29 mouse cellular contexts compared by ENCODE assay signal in genomic region chr6:134041286-134041685, GRCm38 (mm10). TPM values are rescaled to one million over a fixed set of nuclear protein-coding genes. Genes with fewer than 3 reads are reported as not detected.
A peak's percentile ranks its signal among the peaks of the same experiment; 100 is the strongest.
DNase-seq lines count a peak whose midpoint lies in the region; ATAC-seq lines count a peak whose summit lies in the region.
"Had no signal": no experiment of that assay in that cellular context is flagged by ENCODE, and none has a peak within 500 bp of the region (broad histone marks: within the 10 kb centered on the region; RNA-seq: fewer than 3 reads in every experiment).

No protein-coding gene starts in this region.

- no peak overlapping the region for H3K4me3 ChIP-seq in heart, embryonic 10.5 days
- no peak overlapping the region for H3K4me3 ChIP-seq in heart, embryonic 15.5 days
- no peak overlapping the region for H3K4me3 ChIP-seq in liver, embryonic 11.5 days (ENCODE audit: low read depth, low read length)
- no peak overlapping the region for H3K4me3 ChIP-seq in liver, embryonic 12.5 days
- H3K4me3 ChIP-seq in intestine, embryonic 15.5 days (replicated peaks): no peak overlapping the region
- H3K4me3 ChIP-seq: embryonic facial prominence, embryonic 12.5 days; forebrain, embryonic 10.5 days; forebrain, embryonic 15.5 days; gastrocnemius, adult 2 months; hindbrain, embryonic 13.5 days; midbrain, embryonic 10.5 days; midbrain, embryonic 15.5 days had no signal

- no peaks in the 10 kb centered on the region for H3K9me3 ChIP-seq in heart, embryonic 10.5 days
- H3K9me3 ChIP-seq in heart, embryonic 15.5 days (replicated peaks): no peaks in the 10 kb centered on the region
- no peaks in the 10 kb centered on the region for H3K9me3 ChIP-seq in liver, embryonic 11.5 days (ENCODE audit: control insufficient read depth, low read length)
- H3K9me3 ChIP-seq in liver, embryonic 12.5 days (replicated peaks): no peaks in the 10 kb centered on the region
- no peaks in the 10 kb centered on the region for H3K9me3 ChIP-seq in intestine, embryonic 15.5 days
- H3K9me3 ChIP-seq: embryonic facial prominence, embryonic 12.5 days; forebrain, embryonic 10.5 days; forebrain, embryonic 15.5 days; hindbrain, embryonic 13.5 days; midbrain, embryonic 10.5 days; midbrain, embryonic 15.5 days had no signal

- H3K36me3 ChIP-seq in heart, embryonic 10.5 days: no peaks in the 10 kb centered on the region
- H3K36me3 ChIP-seq in heart, embryonic 15.5 days: no peaks in the 10 kb centered on the region
- no peaks in the 10 kb centered on the region for H3K36me3 ChIP-seq in liver, embryonic 11.5 days (ENCODE audit: control insufficient read depth, insufficient read depth, low read length)
- H3K36me3 ChIP-seq in liver, embryonic 12.5 days: no peaks in the 10 kb centered on the region
- H3K36me3 ChIP-seq in intestine, embryonic 15.5 days: no peaks in the 10 kb centered on the region
- H3K36me3 ChIP-seq: embryonic facial prominence, embryonic 12.5 days; forebrain, embryonic 15.5 days; hindbrain, embryonic 13.5 days; midbrain, embryonic 15.5 days had no signal

- no peak for ATAC-seq in heart, embryonic 15.5 days (replicated peaks; ENCODE audit: insufficient number of reproducible peaks, insufficient read depth, low FRiP score, low read depth)
- ATAC-seq in liver, embryonic 11.5 days (replicated peaks; ENCODE audit: low FRiP score): no peak
- no peak for ATAC-seq in liver, embryonic 12.5 days
- peak; percentile 44 for ATAC-seq in granulocyte monocyte progenitor cell, adult 5-6 weeks (replicated peaks; ENCODE audit: poor library complexity, severe bottlenecking)
- no peak for ATAC-seq in intestine, embryonic 15.5 days
- ATAC-seq: CD4-positive, CD25-positive, alpha-beta regulatory T cell, adult 4 months; intestine, postnatal 0 days; liver, postnatal 0 days; midbrain, embryonic 15.5 days had no signal

- no peaks in the 10 kb centered on the region for H3K27me3 ChIP-seq in heart, embryonic 10.5 days (ENCODE audit: insufficient read depth, poor library complexity, severe bottlenecking)
- H3K27me3 ChIP-seq in heart, embryonic 15.5 days: no peaks in the 10 kb centered on the region
- H3K27me3 ChIP-seq in liver, embryonic 11.5 days (replicated peaks; ENCODE audit: control insufficient read depth, insufficient read depth, low read length): no peaks in the 10 kb centered on the region
- H3K27me3 ChIP-seq in liver, embryonic 12.5 days (replicated peaks): no peaks in the 10 kb centered on the region
- H3K27me3 ChIP-seq in intestine, embryonic 15.5 days (replicated peaks): no peaks in the 10 kb centered on the region
- H3K27me3 ChIP-seq: embryonic facial prominence, embryonic 12.5 days; forebrain, embryonic 15.5 days; hindbrain, embryonic 13.5 days; midbrain, embryonic 15.5 days had no signal

- H3K27ac ChIP-seq in heart, embryonic 10.5 days: 0 out of 2 replicates have a peak overlapping the region, but pooled peaks have one; percentile 62
- peak overlapping the region; percentile 21; the same call in 1 of the 2 replicates for H3K27ac ChIP-seq in heart, embryonic 15.5 days
- no peak overlapping the region for H3K27ac ChIP-seq in liver, embryonic 11.5 days (ENCODE audit: low read depth, low read length)
- H3K27ac ChIP-seq in liver, embryonic 12.5 days: no peak overlapping the region
- H3K27ac ChIP-seq in intestine, embryonic 15.5 days: no peak overlapping the region
- H3K27ac ChIP-seq: embryonic facial prominence, embryonic 12.5 days; forebrain, embryonic 10.5 days; forebrain, embryonic 15.5 days; gastrocnemius, adult 2 months; midbrain, embryonic 10.5 days; midbrain, embryonic 15.5 days had no signal

- WGBS in heart, embryonic 10.5 days: 72% methylated on average over 7 of the region's 7 CpGs
- WGBS in heart, embryonic 15.5 days: 68% methylated on average over 7 of the region's 7 CpGs
- WGBS in liver, embryonic 11.5 days: 70% methylated on average over 7 of the region's 7 CpGs
- WGBS in liver, embryonic 12.5 days (ENCODE audit: insufficient replicate concordance): 63% methylated on average over 7 of the region's 7 CpGs
- whole genome bisulfite sequencing in intestine, embryonic 15.5 days: 60% methylated on average over 7 of the region's 7 CpGs

- H3K9ac ChIP-seq in heart, embryonic 15.5 days: no peak overlapping the region
- H3K9ac ChIP-seq in liver, embryonic 11.5 days (ENCODE audit: low read depth, low read length): no peak overlapping the region
- no peak overlapping the region for H3K9ac ChIP-seq in liver, embryonic 12.5 days
- no peak overlapping the region for H3K9ac ChIP-seq in intestine, embryonic 15.5 days
- H3K9ac ChIP-seq: embryonic facial prominence, embryonic 12.5 days; forebrain, embryonic 15.5 days; hindbrain, embryonic 13.5 days; liver, postnatal 0 days; midbrain, embryonic 15.5 days had no signal

- peaks cover 89% of the 10 kb centered on the region for H3K4me1 ChIP-seq in heart, embryonic 10.5 days
- H3K4me1 ChIP-seq in heart, embryonic 15.5 days (replicated peaks): peaks cover 88% of the 10 kb centered on the region
- peaks cover 73% of the 10 kb centered on the region for H3K4me1 ChIP-seq in liver, embryonic 11.5 days (replicated peaks; ENCODE audit: control insufficient read depth, insufficient read depth, low read length)
- H3K4me1 ChIP-seq in liver, embryonic 12.5 days: peaks cover 77% of the 10 kb centered on the region
- peaks cover 45% of the 10 kb centered on the region for H3K4me1 ChIP-seq in intestine, embryonic 15.5 days (replicated peaks)

- H3K4me2 ChIP-seq in heart, embryonic 15.5 days: no peak overlapping the region
- peak overlapping the region; percentile 3; the same call in 1 of the 2 replicates for H3K4me2 ChIP-seq in liver, embryonic 11.5 days
- H3K4me2 ChIP-seq in liver, embryonic 12.5 days: no peak overlapping the region
- no peak overlapping the region for H3K4me2 ChIP-seq in intestine, embryonic 15.5 days (replicated peaks)
- H3K4me2 ChIP-seq: embryonic facial prominence, embryonic 12.5 days; forebrain, embryonic 15.5 days; hindbrain, embryonic 13.5 days; midbrain, embryonic 15.5 days had no signal

- DNase-seq in heart, embryonic 10.5 days (ENCODE audit: low spot score): no peak
- DNase-seq in heart, postnatal 10 days: no peak
- DNase-seq in heart, adult 18-20 months: no peak
- DNase-seq in liver, embryonic 11.5 days (ENCODE audit: low spot score): no peak
- DNase-seq: adrenal gland, postnatal 14 days; cerebellum, adult 11 months; cerebellum, adult 9-10 months; cerebellum, postnatal 36 days; gastrocnemius, adult 2 months; gastrocnemius, postnatal 36 days; kidney, adult 9 months; kidney, postnatal 10 days; layer of hippocampus, adult 9-11 months; liver, postnatal 0 days; lung, postnatal 36 days; right cerebral cortex, postnatal 14 days; thymus, postnatal 4 days had no signal

- intact Hi-C loops in heart, postnatal 10 days (cut with DNase I): no loop called here

RNA-seq across cellular contexts. Expression of gene Etv6, which starts 5.8 kb away (rescaled TPM):
- 16.2 and 17.2 TPM in 2 replicates for polyA plus RNA-seq in heart, embryonic 10.5 days (2016; fragmentation: Nextera tagmentation; extraction: Ambion mirVana)
- total RNA-seq in heart, postnatal 10 days (2021): 10 to 100 TPM; 15.5 to 21.9 TPM
- 9.9 and 11.4 TPM in 2 replicates for polyA plus RNA-seq in heart, embryonic 15.5 days (2015; fragmentation: Nextera tagmentation; extraction: Ambion mirVana)
- total RNA-seq in heart, adult 18-20 months (2021): 10 to 100 TPM; 11.3 to 12.1 TPM
- polyA plus RNA-seq in liver, embryonic 11.5 days (2014; fragmentation: Nextera tagmentation; extraction: Ambion mirVana): 12.6 and 13.0 TPM in 2 replicates
- polyA plus RNA-seq in liver, embryonic 12.5 days (2016; fragmentation: Nextera tagmentation; extraction: Ambion mirVana): 6.7 and 7.9 TPM in 2 replicates
- total RNA-seq in granulocyte monocyte progenitor cell, adult 5-6 weeks (2014; fragmentation: Nextera tagmentation): 100 and 123 TPM in 2 replicates
- 75.5 and 83.9 TPM in 2 replicates for total RNA-seq in granulocyte monocyte progenitor cell, adult 5-6 weeks (2017)
- polyA plus RNA-seq in intestine, embryonic 15.5 days (2015; fragmentation: Nextera tagmentation; extraction: Ambion mirVana): 12.5 and 12.9 TPM in 2 replicates

Comparison
In these comparisons a context has a peak if more than half of its experiments do, and no peak if none do; other contexts are left out.
1. H3K27ac ChIP-seq: peak in heart, embryonic 10.5 days (single experiment) and heart, embryonic 15.5 days (single experiment); none in liver, embryonic 11.5 days (single experiment), liver, embryonic 12.5 days (single experiment) and intestine, embryonic 15.5 days (single experiment).